Mouse (Mus musculus): ENCODE results near the gene Chmp1a. TPM values are rescaled to one million over a fixed set of nuclear protein-coding genes. Genes with fewer than 3 reads are reported as not detected.

Chmp1a gene
- polyA plus RNA-seq, 1 experiment from 2014 or later: 153 TPM

- no peaks in the 10 kb centered on the region for H3K36me3 ChIP-seq (ENCODE audit: control insufficient read depth, insufficient read depth, low read length)
- H3K27me3 ChIP-seq (ENCODE audit: control insufficient read depth, insufficient read depth, low read length): no peaks in the 10 kb centered on the region
- H3K4me3 ChIP-seq (ENCODE audit: low read depth, low read length): no peak within 1 kb of the TSS
- ATAC-seq (ENCODE audit: low FRiP score, low TSS enrichment): peak; percentile 58; the same call in 1 of the 2 replicates
- DNase-seq (ENCODE audit: low spot score): peak; percentile 22
- TF ChIP-seq CTCF (IDR thresholded peaks at IDR 0.05; ENCODE audit: low read depth): peak; percentile 47
- TF ChIP-seq EP300 (optimal IDR thresholded peaks at IDR 0.05): no peak
- peak within 1 kb of the TSS; percentile 32 for H3K4me2 ChIP-seq (replicated peaks; ENCODE audit: low read depth)
- no peak within 1 kb of the TSS for H3K27ac ChIP-seq (replicated peaks)
- no peaks in the 10 kb centered on the region for H3K9me3 ChIP-seq (ENCODE audit: control insufficient read depth, low read length)
- H3K9ac ChIP-seq (ENCODE audit: low read length): no peak within 1 kb of the TSS
- no peaks in the 10 kb centered on the region; the same call in 1 of the 2 replicates for H3K4me1 ChIP-seq (replicated peaks; ENCODE audit: control insufficient read depth, insufficient read depth)
- WGBS: 21% methylated on average over 13 of the region's 13 CpGs
These were observed 54.6 kb downstream of the Chmp1a start, which contains the start of gene Sult5a1 for GRCm38 (mm10) chr8:123157888-123158465. Sult5a1 (minus strand) TSS chr8:123158315.

- 37% methylated on average over 9 of the region's 9 CpGs for WGBS
- no peaks in the 10 kb centered on the region for H3K36me3 ChIP-seq (ENCODE audit: control insufficient read depth, insufficient read depth, low read length)
- no peaks in the 10 kb centered on the region for H3K9me3 ChIP-seq (ENCODE audit: control insufficient read depth, low read length)
- no peak overlapping the region for H3K27ac ChIP-seq (replicated peaks)
- TF ChIP-seq EP300 (optimal IDR thresholded peaks at IDR 0.05): no peak
- no peak for TF ChIP-seq CTCF (IDR thresholded peaks at IDR 0.05; ENCODE audit: low read depth)
- DNase-seq (ENCODE audit: low spot score): no peak
- H3K9ac ChIP-seq (ENCODE audit: low read length): no peak overlapping the region
- peak; percentile 14; the same call in 1 of the 2 replicates for ATAC-seq (ENCODE audit: low FRiP score, low TSS enrichment)
- H3K4me1 ChIP-seq (replicated peaks; ENCODE audit: control insufficient read depth, insufficient read depth): no peaks in the 10 kb centered on the region; the same call in 1 of the 2 replicates
- H3K4me2 ChIP-seq (replicated peaks; ENCODE audit: low read depth): no peak overlapping the region
- H3K27me3 ChIP-seq (ENCODE audit: control insufficient read depth, insufficient read depth, low read length): no peaks in the 10 kb centered on the region
- H3K4me3 ChIP-seq (ENCODE audit: low read depth, low read length): no peak overlapping the region
These were observed 56.3 kb downstream of the Chmp1a start for GRCm38 (mm10) chr8:123156070-123156773.

GRCm38 (mm10) chr8:123155177-123155576 is 57.4 kb downstream of the Chmp1a start:
- no peak overlapping the region for H3K4me2 ChIP-seq (replicated peaks; ENCODE audit: low read depth)
- H3K4me3 ChIP-seq (ENCODE audit: low read depth, low read length): no peak overlapping the region
- ATAC-seq (ENCODE audit: low FRiP score, low TSS enrichment) (no peak), DNase-seq (ENCODE audit: low spot score) (no peak)
- whole genome bisulfite sequencing: 75% methylated on average over 5 of the region's 5 CpGs
- H3K4me1 ChIP-seq (replicated peaks; ENCODE audit: control insufficient read depth, insufficient read depth): no peaks in the 10 kb centered on the region; the same call in 1 of the 2 replicates
- H3K9me3 ChIP-seq (ENCODE audit: control insufficient read depth, low read length): no peaks in the 10 kb centered on the region
- no peak overlapping the region for H3K9ac ChIP-seq (ENCODE audit: low read length)
- no peak for TF ChIP-seq EP300 (optimal IDR thresholded peaks at IDR 0.05)
- peak; percentile 74 for TF ChIP-seq CTCF (IDR thresholded peaks at IDR 0.05; ENCODE audit: low read depth)
- no peak overlapping the region for H3K27ac ChIP-seq (replicated peaks)
- no peaks in the 10 kb centered on the region for H3K36me3 ChIP-seq (ENCODE audit: control insufficient read depth, insufficient read depth, low read length)
- no peaks in the 10 kb centered on the region for H3K27me3 ChIP-seq (ENCODE audit: control insufficient read depth, insufficient read depth, low read length)

Other genes with a start within 250 kb of the Chmp1a start
- 35.0 and 35.8 TPM in 2 replicates for gene Ankrd11, start 170.5 kb downstream of the Chmp1a start, polyA plus RNA-seq (2015; fragmentation: Nextera tagmentation; extraction: Ambion mirVana)
- 29.6 and 32.0 TPM in 2 replicates for gene Spg7, start 149.8 kb downstream of the Chmp1a start, polyA plus RNA-seq (2015; fragmentation: Nextera tagmentation; extraction: Ambion mirVana)
- gene Rpl13, start 110.4 kb downstream of the Chmp1a start, polyA plus RNA-seq (2015; fragmentation: Nextera tagmentation; extraction: Ambion mirVana): 1,460 and 1,506 TPM in 2 replicates
- gene Cpne7, start 95.4 kb downstream of the Chmp1a start, polyA plus RNA-seq (2015; fragmentation: Nextera tagmentation; extraction: Ambion mirVana): 1.4 TPM in 2 replicates
- 7.8 and 9.3 TPM in 2 replicates for gene Sult5a1, start 54.4 kb downstream of the Chmp1a start, polyA plus RNA-seq (2015; fragmentation: Nextera tagmentation; extraction: Ambion mirVana)
- gene Dpep1, start 26.5 kb downstream of the Chmp1a start, polyA plus RNA-seq (2015; fragmentation: Nextera tagmentation; extraction: Ambion mirVana): 10.0 and 13.6 TPM in 2 replicates
- gene Spata33, start 69 bp upstream of the Chmp1a start, polyA plus RNA-seq (2015; fragmentation: Nextera tagmentation; extraction: Ambion mirVana): 0.91 and 0.94 TPM in 2 replicates
- 16.1 and 16.7 TPM in 2 replicates for gene Cdk10, start 12.1 kb upstream of the Chmp1a start, polyA plus RNA-seq (2015; fragmentation: Nextera tagmentation; extraction: Ambion mirVana)
- gene Spata2l, start 23.5 kb upstream of the Chmp1a start, polyA plus RNA-seq (2015; fragmentation: Nextera tagmentation; extraction: Ambion mirVana): 3.1 and 3.6 TPM in 2 replicates
- gene Zfp276, start 41.4 kb upstream of the Chmp1a start, polyA plus RNA-seq (2015; fragmentation: Nextera tagmentation; extraction: Ambion mirVana): 7.8 and 8.3 TPM in 2 replicates
- gene Vps9d1, start 41.6 kb upstream of the Chmp1a start, polyA plus RNA-seq (2015; fragmentation: Nextera tagmentation; extraction: Ambion mirVana): 10.3 and 11.2 TPM in 2 replicates
- gene Fanca, start 105.8 kb upstream of the Chmp1a start, polyA plus RNA-seq (2015; fragmentation: Nextera tagmentation; extraction: Ambion mirVana): 5.3 and 5.7 TPM in 2 replicates
- gene Spire2, start 120.0 kb upstream of the Chmp1a start, polyA plus RNA-seq (2015; fragmentation: Nextera tagmentation; extraction: Ambion mirVana): 12.4 and 13.1 TPM in 2 replicates
- 133 and 146 TPM in 2 replicates for gene Tcf25, start 161.0 kb upstream of the Chmp1a start, polyA plus RNA-seq (2015; fragmentation: Nextera tagmentation; extraction: Ambion mirVana)
- gene Mc1r, start 194.3 kb upstream of the Chmp1a start, polyA plus RNA-seq (2015; fragmentation: Nextera tagmentation; extraction: Ambion mirVana): 0.05 TPM in 1 of 2 replicates, not detected in the other
- gene Tubb3, start 198.7 kb upstream of the Chmp1a start, polyA plus RNA-seq (2015; fragmentation: Nextera tagmentation; extraction: Ambion mirVana): 24.4 and 24.7 TPM in 2 replicates
- gene Def8, start 210.8 kb upstream of the Chmp1a start, polyA plus RNA-seq (2015; fragmentation: Nextera tagmentation; extraction: Ambion mirVana): 20.6 and 22.5 TPM in 2 replicates

All from stomach, postnatal 0 days (tissue).